Mouse (Mus musculus): Measurements from ENCODE around the gene Coq4. TPM values are rescaled to one million over a fixed set of nuclear protein-coding genes. Genes with fewer than 3 reads are reported as not detected.

The Coq4 gene
- total RNA-seq, 4 experiments from 2014 or later: 18.7 to 26.4 (median 20.8) TPM

GRCm38 (mm10) chr2:29846061-29846853, 59.0 kb downstream of the Coq4 start:
- DNase-seq (ENCODE audit: low spot score): no peak

DNA sequence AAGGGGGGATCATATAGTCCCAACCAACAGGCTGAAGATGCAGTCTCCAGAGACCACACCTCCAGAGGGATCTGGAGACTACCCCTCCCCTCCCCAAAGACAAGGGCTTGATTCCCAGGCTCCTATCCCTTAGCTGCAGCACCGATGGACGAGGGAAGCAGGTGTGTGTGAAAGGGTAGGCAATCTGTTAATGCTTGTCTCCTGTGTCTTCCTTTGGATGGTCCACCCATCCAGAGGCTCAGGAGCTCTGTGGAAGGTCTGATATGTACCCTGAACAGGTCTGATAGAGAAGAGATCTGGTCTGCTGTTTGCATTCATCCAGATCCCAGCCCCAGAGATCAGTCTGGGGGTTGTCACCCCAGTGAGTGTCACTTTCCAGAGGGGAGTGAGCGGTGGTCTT, 59.6 kb downstream of the Coq4 start:
- no peak for DNase-seq (ENCODE audit: low spot score)

Small RNA genes lying within 50 kb of the gene (microRNA-seq; reads per million reads assigned to microRNA genes)
- gene Mir219a-2 (not detected), gene Mir219b (not detected)

Other genes with a start within 250 kb of the Coq4 start
- 100 to 1,000 TPM in 3 of 4 experiments, 10 to 100 TPM in 1; 98.1 to 113 (median 107) TPM for gene Rapgef1, start 167.8 kb upstream of the Coq4 start, total RNA-seq (2022)
- not detected for gene Gm13420, start 35.8 kb upstream of the Coq4 start, total RNA-seq (2022)
- not detected for gene Gm13547, start 28.2 kb upstream of the Coq4 start, total RNA-seq (2022)
- 10 to 100 TPM; 38.6 to 47.6 (median 42.0) TPM for gene Trub2, start 1.0 kb downstream of the Coq4 start, total RNA-seq (2022)
- 10 to 100 TPM; 13.4 to 18.7 (median 16.4) TPM for gene Slc27a4, start 15.1 kb downstream of the Coq4 start, total RNA-seq (2022)
- 10 to 100 TPM; 33.2 to 37.6 (median 37.1) TPM for gene Urm1, start 32.6 kb downstream of the Coq4 start, total RNA-seq (2022)
- 1 to 10 TPM; 2.7 to 3.6 (median 3.1) TPM for gene Cercam, start 81.7 kb downstream of the Coq4 start, total RNA-seq (2022)
- gene Odf2, start 101.7 kb downstream of the Coq4 start, total RNA-seq (2022): 10 to 100 TPM; 17.0 to 28.1 (median 19.8) TPM
- 10 to 100 TPM; 21.4 to 26.2 (median 24.5) TPM for gene Gle1, start 147.9 kb downstream of the Coq4 start, total RNA-seq (2022)
- 100 to 1,000 TPM; 137 to 180 (median 163) TPM for gene Sptan1, start 178.1 kb downstream of the Coq4 start, total RNA-seq (2022)

Measured in heart, adult 8-10 months (tissue).